Mouse (Mus musculus) midbrain, embryonic 10.5 days (tissue): ENCODE measurements around the gene Folh1. TPM values are rescaled to one million over a fixed set of nuclear protein-coding genes. Genes with fewer than 3 reads are reported as not detected.
"Not testable (repeated sequence)": the region's sequence is repeated elsewhere in the genome, so short reads cannot be mapped to it uniquely, and the experiment has no call there.

ENCODE experiments used
- DNase-seq: peaks from one replicate; pipeline ENCODE4 v3.0.0-alpha.2; 2017; ENCODE audit warnings: low spot score
- H3K27ac ChIP-seq: fragments of 300-500 bp; sonication (generic); replicated peaks from 2 replicates; pipeline ENCODE4 v1.5.1; 2016; ENCODE audit warnings: mild to moderate bottlenecking
- H3K27me3 ChIP-seq: fragments of 300-500 bp; sonication (generic); 2 replicates; pipeline ENCODE4 v1.6.1; 2016; ENCODE audit warnings: low read depth, mild to moderate bottlenecking; ENCODE audit not compliant: poor library complexity, severe bottlenecking
- H3K36me3 ChIP-seq: fragments of 300-500 bp; sonication (generic); 2 replicates; pipeline ENCODE4 v1.6.1; 2016; ENCODE audit warnings: mild to moderate bottlenecking, moderate library complexity
- H3K4me1 ChIP-seq: fragments of 300-500 bp; sonication (generic); 2 replicates; pipeline ENCODE4 v1.6.1; 2016
- H3K4me3 ChIP-seq: fragments of 300-500 bp; sonication (generic); 2 replicates; pipeline ENCODE4 v1.5.1; 2016; ENCODE audit warnings: mild to moderate bottlenecking, moderate library complexity
- H3K9me3 ChIP-seq: fragments of 300-500 bp; sonication (generic); replicated peaks from 2 replicates; pipeline ENCODE4 v1.6.1; 2016; ENCODE audit warnings: mild to moderate bottlenecking
- WGBS: fragments of 180-500 bp; shearing (Covaris S2); methylation state at CpG from one replicate; pipeline ENCODE4 v1.1.7; 2016; 5-methylcytosine and 5-hydroxymethylcytosine counted together
- polyA plus RNA-seq: library from polyadenylated mRNA; unstranded; fragments of >200 nt; fragmentation: Nextera tagmentation; extraction: Ambion mirVana; gene quantifications from 2 replicates; pipeline ENCODE4 v1.2.1, GENCODE M21; 2016

Gene Folh1
- polyA plus RNA-seq = 0.16 and 0.20 TPM in 2 replicates

DNA sequence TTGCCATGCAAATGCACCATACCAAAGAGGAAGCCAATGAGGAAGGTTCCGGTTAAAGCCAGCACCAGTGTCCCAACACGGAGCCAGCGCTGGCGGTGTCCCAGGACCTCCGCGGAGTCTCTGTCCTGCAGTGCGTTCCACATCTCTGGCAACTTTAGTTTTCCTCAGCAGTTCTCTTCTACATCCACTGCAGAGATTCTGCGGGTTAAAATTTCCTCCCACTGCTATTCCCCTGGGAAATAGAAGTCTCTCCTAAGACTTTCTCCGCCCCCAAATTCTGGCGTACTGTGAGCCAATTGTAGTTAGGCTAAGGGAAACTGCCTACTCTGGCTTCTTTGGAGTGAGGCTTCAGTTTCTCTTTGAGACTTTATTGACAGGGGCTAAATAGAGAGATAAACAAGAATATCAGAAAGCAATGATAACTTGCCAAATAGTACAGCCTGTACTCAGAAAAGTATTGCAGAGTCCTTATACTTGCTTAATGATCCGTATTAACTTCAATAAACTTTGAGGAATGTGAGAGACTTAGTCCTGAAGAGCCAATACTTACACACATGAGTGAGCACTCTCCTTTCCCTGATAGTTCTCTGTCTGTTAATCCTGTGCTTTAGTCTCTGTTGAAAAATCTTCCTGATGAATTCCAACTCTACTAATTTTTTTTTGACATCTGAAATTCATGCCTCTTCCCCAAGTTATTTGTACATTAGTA is at the start of gene Folh1:
Folh1 (minus strand) TSS at position 327 of the 709 bp plus-strand sequence.
- Histone ChIP-seq H3K4me3 (peak within 1 kb of the TSS; percentile 49), H3K36me3 (no peaks in the 10 kb centered on the region), H3K4me1 (peaks cover 14% of the 10 kb centered on the region), H3K27ac (peak within 1 kb of the TSS; percentile 38; the same call in 1 of the 2 replicates), H3K9me3 (no peaks in the 10 kb centered on the region), H3K27me3 (no peaks in the 10 kb centered on the region)
- DNase-seq = peak; percentile 28
- 6% methylated on average over 11 of the region's 11 CpGs for WGBS

DNA sequence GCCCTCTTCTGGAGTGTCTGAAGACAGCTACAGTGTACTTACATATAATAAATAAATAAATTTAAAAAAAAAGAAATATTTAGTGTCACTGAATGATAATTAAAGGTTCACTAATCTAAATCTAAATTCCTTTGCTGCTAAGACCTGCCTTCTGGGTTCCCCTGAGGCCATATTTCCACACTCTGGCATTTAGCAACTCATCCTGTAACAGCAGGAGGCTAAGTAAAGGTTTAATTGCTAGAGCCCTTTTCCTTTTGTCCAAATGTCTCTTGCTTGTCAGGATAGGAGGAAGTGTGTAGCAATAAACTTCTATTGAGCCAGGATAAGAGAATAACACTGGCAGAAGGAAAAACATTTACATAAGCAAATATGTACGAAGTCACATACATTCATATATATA is 40.7 kb upstream of the Folh1 start:
- Histone ChIP-seq H3K9me3 (no peaks in the 10 kb centered on the region), H3K27me3 (no peaks in the 10 kb centered on the region), H3K4me1 (no peaks in the 10 kb centered on the region), H3K27ac (no peak overlapping the region), H3K36me3 (no peaks in the 10 kb centered on the region), H3K4me3 (no peak overlapping the region)
- 87% methylated on average over 1 of the region's 1 CpGs for WGBS
- DNase-seq = no peak

DNA sequence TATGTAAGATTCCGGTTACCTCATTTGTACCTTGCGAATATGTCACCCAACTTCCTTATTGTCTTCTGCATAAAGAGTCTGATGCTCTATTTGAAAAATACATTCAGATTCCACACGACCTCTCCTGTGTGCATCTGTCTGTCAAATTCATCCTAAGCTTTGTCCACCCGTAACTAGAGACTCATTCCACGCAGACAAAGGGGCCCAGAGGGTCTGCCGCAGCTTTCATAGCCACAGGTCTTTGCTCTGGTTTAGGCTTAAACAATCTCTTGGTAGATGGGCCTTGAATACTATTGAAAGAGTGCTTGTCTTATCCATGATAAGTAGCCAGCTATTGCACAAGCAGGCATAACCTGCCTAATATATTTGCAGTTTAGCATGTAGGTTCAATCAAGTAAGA is 40.0 kb upstream of the Folh1 start:
- H3K27ac ChIP-seq, H3K4me3 ChIP-seq, H3K4me1 ChIP-seq, DNase-seq, H3K9me3 ChIP-seq, H3K36me3 ChIP-seq, H3K27me3 ChIP-seq: not testable (repeated sequence)
- 89% methylated on average over 6 of the region's 6 CpGs for whole genome bisulfite sequencing

DNA sequence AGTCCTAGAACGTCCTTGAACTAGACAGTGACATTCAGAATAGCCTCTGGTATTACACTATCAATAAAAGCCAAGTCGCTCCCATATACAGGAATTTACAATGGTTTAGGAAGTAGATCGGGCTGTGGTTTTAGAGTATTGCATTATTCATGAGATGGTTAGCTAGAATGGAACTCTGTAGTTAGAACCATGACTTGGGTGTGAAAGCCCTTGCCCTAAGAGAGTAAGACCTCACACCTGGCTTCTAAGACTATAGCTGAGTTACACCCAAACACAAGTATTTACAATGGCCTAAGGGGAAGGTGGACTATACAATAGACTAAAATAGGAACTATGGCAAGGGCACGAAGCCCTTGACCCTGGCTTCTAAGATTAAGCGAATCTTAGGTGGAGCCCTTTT is 39.5 kb upstream of the Folh1 start:
- H3K4me1 ChIP-seq, DNase-seq, H3K27me3 ChIP-seq, H3K36me3 ChIP-seq, H3K27ac ChIP-seq, H3K4me3 ChIP-seq, H3K9me3 ChIP-seq: not testable (repeated sequence)
- WGBS = 83% methylated on average over 5 of the region's 5 CpGs

DNA sequence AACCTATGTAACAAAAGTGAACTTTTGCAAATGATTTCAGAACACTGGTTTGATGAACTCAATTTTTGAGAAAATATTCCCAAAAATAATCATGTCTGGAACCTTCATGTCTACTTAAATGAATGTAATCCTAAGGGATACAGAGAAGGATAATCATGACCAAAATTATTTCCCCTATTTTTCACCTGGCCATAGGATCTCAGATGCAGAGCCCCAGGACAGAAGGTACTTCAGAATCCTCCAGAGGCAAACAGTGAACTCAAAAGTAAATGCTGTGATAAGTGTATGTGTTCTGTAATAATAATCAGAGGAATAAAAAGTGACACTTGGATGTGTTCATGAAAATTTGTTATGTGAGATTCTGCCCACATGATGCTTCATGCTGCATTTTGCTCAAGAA is 19.0 kb upstream of the Folh1 start, which contains the start of gene Vmn2r77:
Vmn2r77 (plus strand) TSS at position 301 of the 400 bp plus-strand sequence.
- Histone ChIP-seq H3K27me3 (no peaks in the 10 kb centered on the region), H3K9me3 (no peaks in the 10 kb centered on the region), H3K27ac (no peak within 1 kb of the TSS), H3K4me3 (no peak within 1 kb of the TSS), H3K4me1 (no peaks in the 10 kb centered on the region), H3K36me3 (no peaks in the 10 kb centered on the region)
- DNase-seq = no peak

DNA sequence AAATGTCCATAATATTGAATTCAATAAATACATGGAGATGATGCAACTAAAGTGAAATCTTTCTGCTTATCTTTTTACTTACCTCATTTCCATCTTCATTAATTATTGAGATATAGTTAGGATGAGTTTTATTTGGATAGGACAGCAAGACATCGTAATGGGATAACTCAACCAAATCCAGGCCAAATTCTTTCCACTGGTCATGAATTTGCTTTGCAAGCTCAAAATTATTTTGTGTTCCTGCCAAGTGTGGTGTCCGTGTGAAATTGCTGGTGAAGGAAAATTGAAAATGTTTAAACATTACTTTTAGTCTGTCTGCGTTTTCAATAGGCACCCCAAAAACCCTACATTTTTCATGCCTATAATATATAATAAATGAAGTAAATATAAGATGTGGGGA is 4.1 kb downstream of the Folh1 start:
- Histone ChIP-seq H3K4me1 (peaks cover 14% of the 10 kb centered on the region), H3K27ac (no peak overlapping the region), H3K27me3 (no peaks in the 10 kb centered on the region), H3K36me3 (no peaks in the 10 kb centered on the region), H3K9me3 (no peaks in the 10 kb centered on the region), H3K4me3 (no peak overlapping the region)
- WGBS = 89% methylated on average over 3 of the region's 3 CpGs
- no peak for DNase-seq

DNA sequence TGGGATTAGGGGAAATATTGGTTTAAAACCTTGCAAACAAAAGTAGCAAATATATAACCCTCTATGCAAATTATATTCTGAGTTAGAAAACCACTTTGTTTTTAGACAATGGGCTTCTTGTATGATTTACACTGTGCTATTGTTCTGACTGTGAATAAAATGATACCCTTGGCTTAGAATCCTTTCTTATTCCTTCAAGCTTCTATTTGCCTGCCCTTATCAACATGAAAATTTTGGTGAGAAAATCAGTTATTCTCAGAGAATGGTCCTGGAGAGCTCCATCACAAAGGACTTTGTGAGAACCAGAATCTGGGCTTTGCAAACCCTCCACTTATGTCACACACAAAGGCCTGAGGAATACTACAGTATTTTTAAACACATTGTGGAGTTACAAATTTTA is 11.1 kb downstream of the Folh1 start:
- DNase-seq = no peak
- H3K36me3 ChIP-seq = no peaks in the 10 kb centered on the region
- no peak overlapping the region for H3K27ac ChIP-seq
- H3K4me1 ChIP-seq = no peaks in the 10 kb centered on the region
- no peak overlapping the region for H3K4me3 ChIP-seq
- no peaks in the 10 kb centered on the region for H3K27me3 ChIP-seq
- no peaks in the 10 kb centered on the region for H3K9me3 ChIP-seq

DNA sequence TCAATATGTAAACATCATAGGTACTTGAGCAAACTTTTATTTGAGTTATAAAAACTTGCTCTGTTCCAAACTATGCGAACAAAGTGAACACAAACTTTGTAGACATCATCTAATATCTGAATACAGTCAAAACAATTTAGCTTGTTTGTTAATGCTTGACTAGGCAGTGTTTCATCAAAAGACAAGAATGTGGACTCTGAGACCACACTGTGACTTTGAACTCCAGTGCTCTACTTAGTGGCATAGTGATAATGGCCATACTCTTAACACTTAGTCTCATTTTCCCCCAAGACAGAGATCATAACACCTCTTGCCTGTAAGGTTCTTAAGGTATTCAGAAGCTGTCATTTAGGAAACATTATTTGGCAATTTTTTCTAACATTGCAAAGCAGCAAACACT is 15.0 kb downstream of the Folh1 start:
- Histone ChIP-seq H3K36me3 (no peaks in the 10 kb centered on the region), H3K4me1 (no peaks in the 10 kb centered on the region), H3K27me3 (no peaks in the 10 kb centered on the region), H3K4me3 (no peak overlapping the region), H3K27ac (no peak overlapping the region), H3K9me3 (no peaks in the 10 kb centered on the region)
- DNase-seq = no peak
- WGBS = 86% methylated on average over 1 of the region's 1 CpGs

DNA sequence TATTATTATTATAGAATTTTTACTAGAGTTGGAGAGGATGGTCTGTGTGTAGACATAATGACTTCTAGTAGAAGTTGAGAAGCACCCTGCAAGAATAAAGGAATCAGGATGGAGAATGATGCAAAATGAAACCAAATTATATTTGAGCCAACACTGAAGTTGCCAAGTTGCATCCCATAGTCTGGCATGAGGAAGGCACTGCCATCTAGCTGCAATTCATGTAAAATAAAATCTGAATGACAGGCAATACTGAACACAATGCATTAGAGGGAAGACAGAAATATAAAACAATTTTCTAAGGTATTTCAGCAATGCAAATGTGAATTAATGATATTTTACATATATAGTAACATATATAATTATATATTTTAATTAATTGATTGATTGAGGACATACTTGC is 50.7 kb downstream of the Folh1 start:
- Histone ChIP-seq H3K27ac (no peak overlapping the region), H3K27me3 (no peaks in the 10 kb centered on the region), H3K36me3 (no peaks in the 10 kb centered on the region), H3K4me1 (no peaks in the 10 kb centered on the region), H3K9me3 (no peaks in the 10 kb centered on the region), H3K4me3 (no peak overlapping the region)
- DNase-seq = no peak

DNA sequence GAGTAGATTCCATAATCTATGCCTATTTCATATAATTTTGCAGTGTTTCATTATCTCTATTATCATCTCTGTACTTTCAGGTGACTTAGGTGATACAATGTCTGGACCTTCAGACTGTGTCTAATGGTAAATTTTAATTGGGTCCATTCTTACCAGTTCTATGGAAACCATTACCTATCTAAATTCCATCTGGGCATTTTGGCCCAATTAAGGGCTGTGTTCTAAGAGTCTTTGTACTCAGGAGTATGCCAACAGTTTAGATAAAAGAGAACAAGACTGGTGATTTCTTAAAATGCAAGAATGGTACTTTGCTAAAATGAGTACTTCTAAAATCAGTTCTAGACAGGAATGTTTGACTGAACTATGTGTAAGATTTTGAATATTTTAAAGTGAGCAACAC is 87.7 kb downstream of the Folh1 start, which contains the start of gene Olfr292:
Olfr292 (plus strand) TSS at position 301 of the 400 bp plus-strand sequence.
- Histone ChIP-seq H3K36me3 (no peaks in the 10 kb centered on the region), H3K27ac (no peak within 1 kb of the TSS), H3K27me3 (no peaks in the 10 kb centered on the region), H3K4me1 (no peaks in the 10 kb centered on the region), H3K4me3 (no peak within 1 kb of the TSS), H3K9me3 (no peaks in the 10 kb centered on the region)
- DNase-seq = no peak

Other genes with a start within 250 kb of the Folh1 start
- not detected in 2 replicates for gene Olfr295, start 192.1 kb downstream of the Folh1 start, polyA plus RNA-seq
- gene Olfr294, start 159.3 kb downstream of the Folh1 start, polyA plus RNA-seq = not detected in 2 replicates
- not detected in 2 replicates for gene Olfr293, start 126.9 kb downstream of the Folh1 start, polyA plus RNA-seq
- not detected in 2 replicates for gene Olfr292, start 87.6 kb downstream of the Folh1 start, polyA plus RNA-seq
- not detected in 2 replicates for gene Vmn2r77, start 19.1 kb upstream of the Folh1 start, polyA plus RNA-seq
- gene Vmn2r78, start 139.2 kb upstream of the Folh1 start, polyA plus RNA-seq = not detected in 2 replicates
- gene Vmn2r79, start 220.2 kb upstream of the Folh1 start, polyA plus RNA-seq = 0.01 TPM in 1 of 2 replicates, not detected in the other